Mouse (Mus musculus) C2C12 (cell line): ENCODE measurements around the gene Abcb11. TPM values are rescaled to one million over a fixed set of nuclear protein-coding genes. Genes with fewer than 3 reads are reported as not detected.

Experiments
- H3K27me3 ChIP-seq: one replicate; pipeline ENCODE4 v1.6.1; 2011; ENCODE audit not compliant: control insufficient read depth, insufficient read depth, insufficient read length
- H3K36me3 ChIP-seq: one replicate; pipeline ENCODE4 v1.6.1; 2011; ENCODE audit not compliant: control insufficient read depth, insufficient read depth
- H3K4me3 ChIP-seq: one replicate; pipeline ENCODE4 v1.5.1; 2011; ENCODE audit warnings: mild to moderate bottlenecking, control low read depth; ENCODE audit not compliant: poor library complexity, insufficient read depth, severe bottlenecking
- H3K79me2 ChIP-seq: one replicate; pipeline ENCODE4 v1.6.1; 2011; ENCODE audit not compliant: control insufficient read depth, insufficient read depth
- H3K79me3 ChIP-seq: one replicate; pipeline ENCODE4 v1.6.1; 2011; ENCODE audit warnings: low read depth, control low read depth
- H3ac ChIP-seq: one replicate; pipeline ENCODE3; 2011; ENCODE audit warnings: low read depth; ENCODE audit not compliant: control insufficient read depth, insufficient read length
- CEBPB ChIP-seq: IDR thresholded peaks from one replicate; pipeline ENCODE4 v1.6.1; 2011; ENCODE audit warnings: low read depth, mild to moderate bottlenecking, control low read depth, moderate library complexity
- CTCF ChIP-seq: IDR thresholded peaks from one replicate; pipeline ENCODE4 v1.5.1; 2011; ENCODE audit not compliant: control insufficient read depth, insufficient read depth, insufficient read length
- FOSL1 ChIP-seq: IDR thresholded peaks from one replicate; pipeline ENCODE4 v1.8.0; 2011; ENCODE audit warnings: mild to moderate bottlenecking, low read length; ENCODE audit not compliant: poor library complexity, insufficient read depth, severe bottlenecking
- MAX ChIP-seq: IDR thresholded peaks from one replicate; pipeline ENCODE4 v1.6.1; 2011; ENCODE audit warnings: mild to moderate bottlenecking, control low read depth
- MYOD1 ChIP-seq: IDR thresholded peaks from one replicate; pipeline ENCODE4 v1.6.1; 2011; ENCODE audit warnings: low read depth; ENCODE audit not compliant: control insufficient read depth, insufficient read length
- MYOG ChIP-seq: IDR thresholded peaks from one replicate; pipeline ENCODE4 v1.6.1; 2011; ENCODE audit not compliant: control insufficient read depth, insufficient read length; ENCODE audit errors: extremely low read depth
- USF1 ChIP-seq: IDR thresholded peaks from one replicate; pipeline ENCODE4 v1.6.1; 2011; ENCODE audit warnings: low read depth, mild to moderate bottlenecking, control low read depth, moderate library complexity
- polyA plus RNA-seq: library from polyadenylated mRNA; unstranded; fragments of >200 nt; fragmentation: generic; extraction: Trizol; gene quantifications from one replicate; pipeline ENCODE4 v1.2.1, GENCODE M21; 2012; ENCODE audit warnings: missing spikeins

The Abcb11 gene
- polyA plus RNA-seq, 1 experiment = 0.02 TPM

DNA sequence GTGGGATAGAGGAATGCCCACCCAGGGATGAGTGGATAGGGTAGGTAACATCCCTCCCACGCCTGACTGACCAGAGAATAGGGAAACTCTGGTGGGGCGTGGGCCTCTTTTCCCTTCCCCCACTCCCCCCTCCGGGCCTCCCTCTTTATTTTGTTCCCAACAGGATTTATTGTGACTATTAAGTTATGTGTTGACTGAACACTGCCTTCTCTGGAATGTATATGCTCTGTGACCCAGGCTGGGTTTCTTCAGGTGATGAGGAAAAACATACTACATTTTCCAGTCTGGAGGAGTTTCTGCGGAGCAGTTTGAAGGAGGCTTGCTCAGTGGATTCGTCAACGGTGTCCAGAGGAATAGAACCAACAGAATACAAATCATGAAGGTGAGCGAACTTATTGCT lies 131.6 kb downstream of the Abcb11 start, which contains the start of gene G6pc2:
Gene G6pc2, plus strand, starts transcription at position 301 of the 400 bp plus-strand sequence.
- TF ChIP-seq MAX = no peak
- TF ChIP-seq FOSL1 = no peak
- TF ChIP-seq USF1 = no peak
- TF ChIP-seq CTCF = no peak
- no peak for TF ChIP-seq CEBPB
- TF ChIP-seq MYOG = no peak
- no peak for TF ChIP-seq MYOD1
- Histone ChIP-seq H3K79me3 (no peaks in the 10 kb centered on the region), H3K27me3 (no peaks in the 10 kb centered on the region), H3K36me3 (no peaks in the 10 kb centered on the region), H3K4me3 (no peak within 1 kb of the TSS), H3ac (no peak within 1 kb of the TSS), H3K79me2 (peaks cover 2% of the 10 kb centered on the region)

DNA sequence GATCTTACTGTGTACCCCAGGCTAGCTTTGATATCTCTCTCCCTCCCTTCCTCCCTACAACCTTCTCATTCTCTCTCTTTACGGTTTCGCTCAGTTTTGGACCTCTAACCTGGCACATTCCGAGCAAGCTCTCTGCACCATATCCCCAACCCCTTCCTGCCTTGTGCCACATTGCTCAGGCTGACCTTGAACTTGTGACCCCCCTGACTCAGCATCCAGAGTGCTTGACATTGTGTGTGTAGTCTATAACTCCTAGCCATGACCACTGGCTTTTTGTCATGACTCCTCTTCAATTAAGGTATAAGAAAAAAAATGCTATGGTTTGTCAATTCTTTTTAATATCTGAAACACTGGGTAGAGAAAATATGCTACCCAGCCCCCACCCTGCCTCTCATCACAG lies 132.7 kb downstream of the Abcb11 start:
- H3K4me3 ChIP-seq = no peak overlapping the region
- TF ChIP-seq CTCF (no peak), CEBPB (no peak), USF1 (no peak), MAX (no peak), MYOG (no peak), MYOD1 (no peak), FOSL1 (no peak)
- no peak overlapping the region for H3ac ChIP-seq
- H3K36me3 ChIP-seq = no peaks in the 10 kb centered on the region
- H3K79me2 ChIP-seq = peaks cover 12% of the 10 kb centered on the region
- peaks cover 9% of the 10 kb centered on the region for H3K79me3 ChIP-seq
- H3K27me3 ChIP-seq = no peaks in the 10 kb centered on the region

- Histone ChIP-seq H3K36me3 (peaks cover 22% of the 10 kb centered on the region), H3K4me3 (no peak overlapping the region), H3K27me3 (no peaks in the 10 kb centered on the region), H3K79me3 (peaks cover 16% of the 10 kb centered on the region), H3K79me2 (peaks cover 25% of the 10 kb centered on the region), H3ac (no peak overlapping the region)
- TF ChIP-seq MYOD1 = no peak
- no peak for TF ChIP-seq USF1
- no peak for TF ChIP-seq MAX
- no peak for TF ChIP-seq MYOG
- no peak for TF ChIP-seq CTCF
- no peak for TF ChIP-seq FOSL1
- TF ChIP-seq CEBPB = no peak
These were observed 135.9 kb downstream of the Abcb11 start for GRCm38 (mm10) chr2:69206523-69206922.

DNA sequence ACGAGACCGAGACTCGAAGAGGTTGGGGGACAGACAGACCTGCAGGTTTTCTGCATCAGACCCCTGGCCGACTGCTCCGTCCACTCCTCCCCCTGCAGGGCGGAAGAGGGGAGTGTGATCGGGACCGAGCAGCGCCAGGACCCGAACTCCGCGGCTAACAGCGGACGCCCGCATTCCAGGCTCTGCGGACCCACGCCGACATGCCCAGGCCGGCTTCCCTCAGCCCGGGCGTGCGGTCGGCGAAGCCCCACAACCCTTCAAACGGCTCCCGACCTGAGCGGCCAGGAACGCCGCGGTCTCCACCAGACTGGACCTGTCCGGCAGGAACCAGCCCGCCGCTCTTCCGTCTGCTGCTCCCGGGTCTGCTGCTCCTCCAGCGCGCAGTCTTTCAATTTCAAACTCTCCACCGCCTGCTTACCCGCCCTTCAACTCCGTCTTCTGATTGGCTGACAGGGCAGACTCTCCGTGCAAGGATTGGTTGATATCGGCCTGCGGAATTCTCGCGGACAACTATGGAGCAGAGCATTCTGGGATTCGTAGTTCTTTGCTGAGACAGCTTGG lies 136.5 kb downstream of the Abcb11 start, which contains the start of gene Spc25:
Gene Spc25, minus strand, starts transcription at position 404 of the 561 bp plus-strand sequence.
- peak within 1 kb of the TSS; percentile 76 for H3K4me3 ChIP-seq
- peak; percentile 45 for TF ChIP-seq MAX
- no peak for TF ChIP-seq USF1
- peaks cover 16% of the 10 kb centered on the region for H3K79me3 ChIP-seq
- H3ac ChIP-seq = peak within 1 kb of the TSS; percentile 99
- H3K79me2 ChIP-seq = peaks cover 25% of the 10 kb centered on the region
- H3K27me3 ChIP-seq = no peaks in the 10 kb centered on the region
- peaks cover 28% of the 10 kb centered on the region for H3K36me3 ChIP-seq

DNA sequence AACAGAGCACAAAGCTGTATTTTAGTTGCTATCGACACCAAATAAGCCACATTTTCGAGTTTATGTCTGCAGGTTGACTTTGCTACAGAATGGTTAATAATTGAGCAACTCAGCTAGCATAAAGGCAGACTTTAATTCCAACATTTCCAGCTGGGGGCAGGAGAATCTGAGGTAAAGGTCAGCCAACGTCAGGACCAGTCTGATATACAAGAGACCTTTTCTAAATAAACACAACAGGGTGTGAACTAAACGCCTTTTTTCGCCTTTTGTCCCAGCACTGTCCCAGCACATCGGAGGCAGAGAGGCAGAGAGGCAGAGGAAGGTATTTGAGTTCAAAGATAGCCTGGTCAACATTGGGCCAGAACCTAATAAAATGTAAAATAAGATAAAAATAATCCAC lies 137.2 kb downstream of the Abcb11 start:
- Histone ChIP-seq H3K79me3 (peaks cover 16% of the 10 kb centered on the region), H3K27me3 (no peaks in the 10 kb centered on the region), H3K36me3 (peaks cover 35% of the 10 kb centered on the region), H3ac (peak overlapping the region; percentile 99), H3K79me2 (peaks cover 25% of the 10 kb centered on the region), H3K4me3 (peak overlapping the region; percentile 76)
- TF ChIP-seq MYOG = no peak

GRCm38 (mm10) chr2:69193555-69193954 lies 148.9 kb downstream of the Abcb11 start:
- H3K79me3 ChIP-seq = no peaks in the 10 kb centered on the region
- H3K79me2 ChIP-seq = no peaks in the 10 kb centered on the region
- H3ac ChIP-seq = no peak overlapping the region
- TF ChIP-seq MAX (no peak), MYOG (no peak), USF1 (no peak), MYOD1 (no peak), CTCF (no peak), CEBPB (no peak), FOSL1 (no peak)
- H3K36me3 ChIP-seq = peaks cover 69% of the 10 kb centered on the region
- H3K27me3 ChIP-seq = no peaks in the 10 kb centered on the region
- no peak overlapping the region for H3K4me3 ChIP-seq
